Mouse (Mus musculus): Measurements from ENCODE around the gene Bcl6b.

DNA sequence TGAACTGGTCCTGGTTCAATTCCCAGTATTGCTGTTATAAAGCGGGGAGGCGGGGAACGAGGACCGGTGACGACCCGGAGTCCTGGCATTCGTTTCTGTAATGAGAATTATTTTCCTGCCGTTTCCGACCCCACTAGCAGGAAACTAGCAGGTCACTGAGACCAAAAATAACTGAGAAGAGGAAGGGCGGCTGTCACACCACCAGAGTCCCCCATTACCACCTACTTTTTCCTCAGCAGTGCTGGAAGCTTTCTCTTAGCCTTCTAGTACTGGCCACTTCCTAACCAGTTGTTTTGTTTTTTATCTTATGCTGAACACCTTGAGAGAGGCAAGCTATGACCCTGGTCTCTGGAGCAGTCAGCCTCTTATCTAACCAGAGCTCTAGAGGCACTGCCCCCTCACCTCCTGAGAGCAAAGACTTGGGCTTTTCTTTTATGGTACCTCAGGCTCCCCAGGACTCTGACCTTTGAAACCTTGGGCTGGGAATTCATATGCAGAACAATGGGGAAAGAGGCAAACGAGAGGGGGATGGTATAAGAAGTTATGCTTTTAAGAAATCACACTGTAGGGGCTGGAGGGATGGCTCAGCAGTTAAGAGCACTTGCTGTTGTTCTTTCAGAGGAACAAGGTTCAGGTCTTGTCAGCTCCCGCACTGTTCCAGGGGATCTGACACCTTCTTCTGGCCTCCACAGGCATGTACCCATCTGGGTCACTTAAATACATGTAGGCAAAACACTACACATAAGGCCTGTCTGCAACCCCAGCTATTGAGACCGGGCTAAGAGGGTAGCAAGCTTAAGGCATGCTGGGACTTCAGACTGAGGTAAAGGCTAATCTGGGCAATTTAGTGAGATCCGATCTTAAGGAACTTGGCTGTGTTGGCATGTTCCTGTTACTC lies 7.7 kb downstream of the Bcl6b start:
- TF ChIP-seq CTCF (IDR thresholded peaks at IDR 0.05; ENCODE audit: borderline replicate concordance, insufficient read depth, low read length): no peak
- no peak for TF ChIP-seq POLR2A (IDR thresholded peaks at IDR 0.05; ENCODE audit: low read depth, low read length)

Data from embryonic fibroblast, embryonic 13.5 days (primary cell).